Mouse (Mus musculus) small intestine, adult 2 months (tissue): ENCODE measurements around the gene Fgb. TPM values are rescaled to one million over a fixed set of nuclear protein-coding genes. Genes with fewer than 3 reads are reported as not detected.
A peak's percentile ranks its signal among the peaks of the same experiment; 100 is the strongest.

ENCODE experiments used
- H3K27ac ChIP-seq: fragments of 200-500 bp; 2 replicates; pipeline ENCODE4 v1.5.1; 2012; ENCODE audit warnings: low read depth, low read length, control low read depth, inconsistent platforms; ENCODE audit not compliant: insufficient read depth
- H3K27me3 ChIP-seq: fragments of 200-500 bp; 2 replicates; pipeline ENCODE4 v1.6.1; 2012; ENCODE audit warnings: mild to moderate bottlenecking, moderate library complexity, low read length, inconsistent platforms; ENCODE audit not compliant: control insufficient read depth, insufficient read depth
- H3K36me3 ChIP-seq: fragments of 200-500 bp; 2 replicates; pipeline ENCODE4 v1.6.1; 2012; ENCODE audit warnings: mild to moderate bottlenecking, low read length, control low read depth, inconsistent platforms; ENCODE audit not compliant: control insufficient read depth, insufficient read depth
- H3K4me1 ChIP-seq: fragments of 200-500 bp; 2 replicates; pipeline ENCODE4 v1.6.1; 2012; ENCODE audit warnings: low read length, inconsistent platforms, mixed read lengths; ENCODE audit not compliant: control insufficient read depth, insufficient read depth, insufficient read length
- H3K4me3 ChIP-seq: fragments of 200-500 bp; 2 replicates; pipeline ENCODE4 v1.5.1; 2012; ENCODE audit warnings: low read depth, mild to moderate bottlenecking, control low read depth, inconsistent platforms, low read length, moderate library complexity
- CTCF ChIP-seq: fragments of 200-500 bp; IDR thresholded peaks from 2 replicates; pipeline ENCODE4 v1.5.1; 2012; ENCODE audit warnings: low read depth, mild to moderate bottlenecking, control low read depth, inconsistent platforms, low read length, moderate library complexity, mixed read lengths; ENCODE audit not compliant: insufficient replicate concordance, insufficient read length; ENCODE audit errors: extremely low read depth
- POLR2A ChIP-seq: fragments of 200-500 bp; IDR thresholded peaks from 2 replicates; pipeline ENCODE4 v1.6.1; 2012; ENCODE audit warnings: low read depth, mild to moderate bottlenecking, control low read depth, inconsistent platforms, low read length, moderate library complexity
- WGBS: fragments of 180-500 bp; shearing (Covaris S2); methylation state at CpG from one replicate; pipeline ENCODE4 v1.1.7; 2018; 5-methylcytosine and 5-hydroxymethylcytosine counted together
- polyA plus RNA-seq: library from polyadenylated mRNA; depleted of rRNA; stranded (reverse); fragments of >200 nt; gene quantifications from 2 replicates; pipeline ENCODE4 v1.2.3, GENCODE M21; 2012; rRNA removed

Gene Fgb
- polyA plus RNA-seq, 1 experiment, result not detected

DNA sequence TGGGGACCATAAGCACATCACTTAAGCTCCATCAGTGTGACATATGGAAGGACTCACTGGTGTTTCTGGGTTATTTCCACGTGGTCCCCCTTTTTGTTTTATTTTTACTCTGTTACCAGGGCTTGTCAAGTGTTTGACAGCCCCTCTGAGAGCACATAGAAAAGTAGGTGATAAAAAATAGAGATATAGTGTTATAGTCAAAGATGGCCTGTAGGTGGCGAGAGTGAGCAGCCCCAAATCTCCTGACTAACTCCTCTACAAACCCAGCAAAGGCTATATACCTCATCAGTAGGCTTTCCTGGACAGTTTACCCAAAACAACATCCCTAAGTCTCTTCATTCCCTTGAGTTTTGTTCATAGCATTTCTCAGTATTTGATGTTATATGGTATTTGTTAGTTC, 47.5 kb downstream of the Fgb start:
- H3K4me1 ChIP-seq, result no peaks in the 10 kb centered on the region
- H3K36me3 ChIP-seq, result no peaks in the 10 kb centered on the region
- 1% methylated on average over 2 of the region's 2 CpGs for WGBS
- H3K4me3 ChIP-seq, result no peak overlapping the region
- TF ChIP-seq CTCF (no peak), POLR2A (no peak)
- H3K27me3 ChIP-seq, result no peaks in the 10 kb centered on the region
- no peak overlapping the region for H3K27ac ChIP-seq

GRCm38 (mm10) chr3:82999995-83000394, 49.7 kb downstream of the Fgb start:
- WGBS, result 57% methylated on average over 9 of the region's 9 CpGs
- TF ChIP-seq CTCF (no peak), POLR2A (no peak)

GRCm38 (mm10) chr3:82998772-82999463, 50.7 kb downstream of the Fgb start:
- no peak overlapping the region for H3K4me3 ChIP-seq
- H3K27me3 ChIP-seq, result no peaks in the 10 kb centered on the region
- H3K36me3 ChIP-seq, result no peaks in the 10 kb centered on the region
- TF ChIP-seq CTCF (no peak), POLR2A (no peak)
- H3K27ac ChIP-seq, result no peak overlapping the region
- WGBS, result 28% methylated on average over 8 of the region's 8 CpGs
- H3K4me1 ChIP-seq, result peaks cover 2% of the 10 kb centered on the region

More at GRCm38 (mm10) chr3:82999995-83000394, 49.7 kb downstream of the Fgb start:
- no peaks in the 10 kb centered on the region for H3K27me3 ChIP-seq
- H3K36me3 ChIP-seq, result no peaks in the 10 kb centered on the region
- no peak overlapping the region for H3K27ac ChIP-seq
- H3K4me1 ChIP-seq, result peaks cover 2% of the 10 kb centered on the region
- no peak overlapping the region for H3K4me3 ChIP-seq

DNA sequence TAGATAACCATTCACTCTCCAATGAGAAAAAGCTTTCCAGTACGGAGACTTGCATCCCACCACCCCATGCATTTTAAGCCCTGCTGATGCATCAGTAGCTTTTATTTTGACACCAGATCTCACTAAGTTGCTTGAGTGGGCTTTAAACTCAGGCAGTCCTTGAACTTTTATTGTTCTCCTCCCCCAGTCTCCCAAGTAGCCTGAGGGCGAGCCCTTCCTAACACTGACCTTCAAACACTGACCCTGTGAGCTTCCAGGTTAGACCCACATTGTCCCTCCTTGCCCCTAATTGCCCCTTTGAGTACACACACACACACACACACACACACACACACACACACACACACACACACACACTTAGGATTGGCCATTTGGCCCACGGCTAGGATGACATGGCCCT, 53.0 kb downstream of the Fgb start:
- H3K4me1 ChIP-seq, result peaks cover 2% of the 10 kb centered on the region
- WGBS, result 83% methylated on average over 3 of the region's 3 CpGs
- H3K27ac ChIP-seq, result no peak overlapping the region
- H3K4me3 ChIP-seq, result no peak overlapping the region
- H3K36me3 ChIP-seq, result no peaks in the 10 kb centered on the region
- TF ChIP-seq CTCF, result no peak
- no peak for TF ChIP-seq POLR2A
- no peaks in the 10 kb centered on the region for H3K27me3 ChIP-seq

GRCm38 (mm10) chr3:82995368-82995767, 54.3 kb downstream of the Fgb start:
- peaks cover 2% of the 10 kb centered on the region for H3K4me1 ChIP-seq
- TF ChIP-seq POLR2A, result no peak
- peak; percentile 57; the same call in 1 of the 2 replicates for TF ChIP-seq CTCF
- H3K36me3 ChIP-seq, result no peaks in the 10 kb centered on the region
- H3K4me3 ChIP-seq, result no peak overlapping the region
- 6% methylated on average over 24 of the region's 24 CpGs for WGBS
- H3K27ac ChIP-seq, result no peak overlapping the region
- no peaks in the 10 kb centered on the region for H3K27me3 ChIP-seq

GRCm38 (mm10) chr3:82992956-82993355, 56.7 kb downstream of the Fgb start:
- 91% methylated on average over 6 of the region's 6 CpGs for WGBS
- Histone ChIP-seq H3K36me3 (no peaks in the 10 kb centered on the region), H3K27ac (no peak overlapping the region), H3K4me3 (no peak overlapping the region), H3K4me1 (peaks cover 2% of the 10 kb centered on the region), H3K27me3 (no peaks in the 10 kb centered on the region)
- no peak for TF ChIP-seq CTCF
- TF ChIP-seq POLR2A, result no peak

DNA sequence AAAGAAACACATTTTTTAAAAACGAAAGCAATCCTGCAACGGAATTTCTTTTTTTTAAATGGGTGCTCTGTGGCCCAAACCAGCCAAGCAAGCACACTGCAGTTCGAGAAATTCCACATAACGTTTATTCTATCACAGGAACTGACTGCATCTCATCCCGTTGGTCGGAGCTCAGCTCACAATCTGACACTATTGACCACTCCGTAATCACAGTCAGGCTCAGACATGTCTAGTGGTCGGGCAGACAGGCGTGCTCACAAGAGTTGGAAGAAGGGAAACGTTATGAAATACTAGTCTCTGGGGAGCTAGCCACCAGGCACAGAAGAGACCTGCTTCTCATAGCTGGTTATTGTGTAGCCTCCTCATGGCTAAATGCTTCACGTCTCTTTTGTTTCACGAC, 57.7 kb downstream of the Fgb start:
- 72% methylated on average over 12 of the region's 12 CpGs for WGBS
- H3K27ac ChIP-seq, result no peak overlapping the region
- no peak overlapping the region for H3K4me3 ChIP-seq
- peaks cover 2% of the 10 kb centered on the region for H3K4me1 ChIP-seq
- no peaks in the 10 kb centered on the region for H3K36me3 ChIP-seq
- no peak for TF ChIP-seq POLR2A
- TF ChIP-seq CTCF, result no peak
- H3K27me3 ChIP-seq, result no peaks in the 10 kb centered on the region

Other genes starting within 250 kb of the Fgb start
- gene Rbm46, start 173.4 kb downstream of the Fgb start, polyA plus RNA-seq, result not detected in 2 replicates
- gene Lrat, start 145.9 kb downstream of the Fgb start, polyA plus RNA-seq, result 2.9 and 4.4 TPM in 2 replicates
- gene Fgg, start 42.1 kb downstream of the Fgb start, polyA plus RNA-seq, result not detected in 2 replicates
- gene Fga, start 23.8 kb downstream of the Fgb start, polyA plus RNA-seq, result not detected in 2 replicates
- 9.0 and 18.6 TPM in 2 replicates for gene Plrg1, start 5.7 kb upstream of the Fgb start, polyA plus RNA-seq
- gene Dchs2, start 78.1 kb upstream of the Fgb start, polyA plus RNA-seq, result 0.06 and 0.09 TPM in 2 replicates